Comparison of ENCODE assay signal across 15 mouse cellular contexts in the genomic region with DNA sequence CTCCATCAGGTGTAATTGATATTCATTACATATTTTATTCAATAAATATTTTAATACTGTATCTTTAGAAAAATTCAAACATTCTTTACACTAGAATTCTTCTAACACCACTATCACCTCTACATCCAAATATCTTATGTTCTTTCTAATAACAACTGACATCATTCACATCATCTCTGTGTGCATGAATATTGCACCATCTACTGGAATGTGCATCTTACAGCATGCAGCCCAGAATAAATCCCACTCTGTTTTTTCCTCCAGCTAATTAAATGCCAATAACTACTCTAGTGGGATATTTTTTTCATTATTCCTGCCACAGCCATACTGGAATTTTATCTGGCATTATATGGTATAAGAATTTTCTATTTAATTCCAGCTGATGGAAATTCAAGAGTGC.
DNase-seq lines count a peak whose midpoint lies in the region; ATAC-seq and TF ChIP-seq lines count a peak whose summit lies in the region.
"Had no signal": no experiment of that assay in that cellular context is flagged by ENCODE, and none has a peak within 500 bp of the region (broad histone marks: within the 10 kb centered on the region; RNA-seq: fewer than 3 reads in every experiment).

No protein-coding gene starts in this region.

- no peaks in the 10 kb centered on the region for H3K4me1 ChIP-seq in heart, adult 2 months (ENCODE audit: control insufficient read depth, insufficient read depth, low read length)
- no peaks in the 10 kb centered on the region for H3K4me1 ChIP-seq in heart, embryonic 10.5 days
- H3K4me1 ChIP-seq in liver, adult 2 months (ENCODE audit: control insufficient read depth, insufficient read depth, low read length): no peaks in the 10 kb centered on the region
- no peaks in the 10 kb centered on the region for H3K4me1 ChIP-seq in liver, embryonic 11.5 days (replicated peaks; ENCODE audit: control insufficient read depth, insufficient read depth, low read length)
- H3K4me1 ChIP-seq: embryonic facial prominence, embryonic 10.5 days; hindbrain, embryonic 15.5 days; lung, embryonic 15.5 days; megakaryocyte, embryonic 14.5 days; stomach, embryonic 15.5 days had no signal

- no peak for TF ChIP-seq POLR2A in heart, adult 2 months (IDR thresholded peaks at IDR 0.05; ENCODE audit: insufficient read depth, low read depth, low read length)
- TF ChIP-seq POLR2A in liver, adult 2 months (IDR thresholded peaks at IDR 0.05; ENCODE audit: extremely low read depth, insufficient read depth, low read length): no peak

- ATAC-seq in liver, embryonic 11.5 days (replicated peaks; ENCODE audit: low FRiP score): no peak

- no peak overlapping the region for H3K27ac ChIP-seq in heart, adult 2 months
- no peak overlapping the region for H3K27ac ChIP-seq in heart, embryonic 10.5 days
- no peak overlapping the region for H3K27ac ChIP-seq in liver, adult 2 months (replicated peaks; ENCODE audit: insufficient read depth, low read depth, low read length)
- H3K27ac ChIP-seq in liver, embryonic 11.5 days (ENCODE audit: low read depth, low read length): no peak overlapping the region
- H3K27ac ChIP-seq: embryonic facial prominence, embryonic 10.5 days; hindbrain, embryonic 15.5 days; lung, embryonic 15.5 days; stomach, embryonic 15.5 days had no signal

- H3ac ChIP-seq in C2C12 (ENCODE audit: control insufficient read depth, insufficient read length, low read depth): no peak overlapping the region

- no peaks in the 10 kb centered on the region for H3K36me3 ChIP-seq in heart, adult 2 months (ENCODE audit: control insufficient read depth, insufficient read depth, low read length)
- H3K36me3 ChIP-seq in heart, embryonic 10.5 days: no peaks in the 10 kb centered on the region
- no peaks in the 10 kb centered on the region for H3K36me3 ChIP-seq in liver, adult 2 months (ENCODE audit: control insufficient read depth, insufficient read depth, low read length)
- no peaks in the 10 kb centered on the region for H3K36me3 ChIP-seq in liver, embryonic 11.5 days (ENCODE audit: control insufficient read depth, insufficient read depth, low read length)
- H3K36me3 ChIP-seq in C2C12 (ENCODE audit: control insufficient read depth, insufficient read depth): no peaks in the 10 kb centered on the region
- H3K36me3 ChIP-seq: embryonic facial prominence, embryonic 10.5 days; lung, embryonic 15.5 days; stomach, embryonic 15.5 days had no signal

- no peak overlapping the region for H3K9ac ChIP-seq in heart, adult 2 months (ENCODE audit: low read depth, low read length)
- H3K9ac ChIP-seq in liver, adult 2 months (ENCODE audit: low read depth, low read length): no peak overlapping the region
- H3K9ac ChIP-seq in liver, embryonic 11.5 days (ENCODE audit: low read depth, low read length): no peak overlapping the region
- H3K9ac ChIP-seq: hindbrain, embryonic 15.5 days; lung, embryonic 15.5 days; stomach, embryonic 15.5 days had no signal

- H3K79me2 ChIP-seq in heart, adult 2 months (replicated peaks; ENCODE audit: control insufficient read depth, insufficient read depth, low read length): no peaks in the 10 kb centered on the region
- H3K79me2 ChIP-seq in liver, adult 2 months (ENCODE audit: control insufficient read depth, insufficient read depth, low read length): no peaks in the 10 kb centered on the region
- no peaks in the 10 kb centered on the region for H3K79me2 ChIP-seq in C2C12 (ENCODE audit: control insufficient read depth, insufficient read depth)

- no peaks in the 10 kb centered on the region for H3K27me3 ChIP-seq in heart, adult 2 months (ENCODE audit: control insufficient read depth, insufficient read depth, low read length)
- no peaks in the 10 kb centered on the region for H3K27me3 ChIP-seq in heart, embryonic 10.5 days (ENCODE audit: insufficient read depth, poor library complexity, severe bottlenecking)
- no peaks in the 10 kb centered on the region for H3K27me3 ChIP-seq in liver, adult 2 months (ENCODE audit: control insufficient read depth, insufficient read depth, low read length)
- H3K27me3 ChIP-seq in liver, embryonic 11.5 days (replicated peaks; ENCODE audit: control insufficient read depth, insufficient read depth, low read length): no peaks in the 10 kb centered on the region
- H3K27me3 ChIP-seq in C2C12 (ENCODE audit: control insufficient read depth, insufficient read depth, insufficient read length): no peaks in the 10 kb centered on the region
- H3K27me3 ChIP-seq: hindbrain, embryonic 15.5 days; lung, embryonic 15.5 days; megakaryocyte, embryonic 14.5 days; stomach, embryonic 15.5 days had no signal

- no peak for DNase-seq in heart, adult 2 months
- DNase-seq in heart, embryonic 10.5 days (ENCODE audit: low spot score): no peak
- peak; percentile 17 for DNase-seq in liver, adult 2 months (ENCODE audit: extremely low read depth, low read depth, low spot score)
- DNase-seq in liver, embryonic 11.5 days (ENCODE audit: low spot score): no peak
- peak; percentile 28 for DNase-seq in brain, adult 2 months (ENCODE audit: low read depth, low spot score)
- DNase-seq in spleen, postnatal 14 days (ENCODE audit: low spot score in 2 of 2): no peak
- DNase-seq in right cerebral cortex, postnatal 14 days: no peak
- DNase-seq: adrenal gland, postnatal 14 days had no signal

- no peak overlapping the region for H3K4me2 ChIP-seq in liver, embryonic 11.5 days
- H3K4me2 ChIP-seq: hindbrain, embryonic 15.5 days; lung, embryonic 15.5 days; stomach, embryonic 15.5 days had no signal

- no peak for TF ChIP-seq EP300 in heart, adult 2 months (IDR thresholded peaks at IDR 0.05; ENCODE audit: insufficient read depth, low read depth, low read length)

- no peak overlapping the region for H3K4me3 ChIP-seq in heart, adult 2 months
- no peak overlapping the region for H3K4me3 ChIP-seq in heart, embryonic 10.5 days
- H3K4me3 ChIP-seq in liver, adult 2 months (ENCODE audit: insufficient read depth, low read depth, low read length): no peak overlapping the region
- no peak overlapping the region for H3K4me3 ChIP-seq in liver, embryonic 11.5 days (ENCODE audit: low read depth, low read length)
- no peak overlapping the region for H3K4me3 ChIP-seq in C2C12 (ENCODE audit: insufficient read depth, poor library complexity, severe bottlenecking)
- H3K4me3 ChIP-seq: embryonic facial prominence, embryonic 10.5 days; erythroblast, embryonic 14.5 days; hindbrain, embryonic 15.5 days; lung, embryonic 15.5 days; megakaryocyte, embryonic 14.5 days; stomach, embryonic 15.5 days had no signal

- no peaks in the 10 kb centered on the region for H3K9me3 ChIP-seq in heart, embryonic 10.5 days
- no peaks in the 10 kb centered on the region for H3K9me3 ChIP-seq in liver, embryonic 11.5 days (ENCODE audit: control insufficient read depth, low read length)
- H3K9me3 ChIP-seq: lung, embryonic 15.5 days; stomach, embryonic 15.5 days had no signal

- intact Hi-C loops in heart, adult 2 months (cut with DNase I): no loop called here

- H3K79me3 ChIP-seq in C2C12 (ENCODE audit: low read depth): no peaks in the 10 kb centered on the region

- peak; percentile 12; the same call in 1 of the 2 replicates for TF ChIP-seq CTCF in heart, adult 2 months (IDR thresholded peaks at IDR 0.05)
- no peak for TF ChIP-seq CTCF in liver, adult 2 months (IDR thresholded peaks at IDR 0.05; ENCODE audit: low read depth, low read length)
- peak; percentile 9 for TF ChIP-seq CTCF in C2C12 (IDR thresholded peaks at IDR 0.05; ENCODE audit: control insufficient read depth, insufficient read depth, insufficient read length)

TF ChIP-seq in C2C12, 6 proteins besides CTCF, POLR2A, EP300 and RAD21:
- TF ChIP-seq USF1 (IDR thresholded peaks at IDR 0.05; ENCODE audit: low read depth) (no peak), MAX (IDR thresholded peaks at IDR 0.05) (no peak), CEBPB (IDR thresholded peaks at IDR 0.05; ENCODE audit: low read depth) (no peak), MYOG (IDR thresholded peaks at IDR 0.05; ENCODE audit: control insufficient read depth, extremely low read depth, insufficient read length) (no peak), FOSL1 (IDR thresholded peaks at IDR 0.05; ENCODE audit: insufficient read depth, low read length, poor library complexity, severe bottlenecking) (no peak), MYOD1 (IDR thresholded peaks at IDR 0.05; ENCODE audit: control insufficient read depth, insufficient read length, low read depth) (no peak)

Comparison
In these comparisons a context has a peak if more than half of its experiments do, and no peak if none do; other contexts are left out.
1. DNase-seq: peak in liver, adult 2 months (single experiment) and brain, adult 2 months (single experiment); none in heart, adult 2 months (0 of 2), heart, embryonic 10.5 days (single experiment), liver, embryonic 11.5 days (single experiment), spleen, postnatal 14 days (0 of 2) and right cerebral cortex, postnatal 14 days (single experiment).